Mouse (Mus musculus) liver, embryonic 16.5 days (tissue): Measurements from ENCODE around the gene Kalrn. TPM values are rescaled to one million over a fixed set of nuclear protein-coding genes. Genes with fewer than 3 reads are reported as not detected.

Experiments used
- ATAC-seq: fragments of 200-750 bp; cut with Nextera tagmentation; 2 replicates; pipeline ENCODE4 v1.8.0; 2017; ENCODE audit warnings: low read depth, mild to moderate bottlenecking, moderate number of reproducible peaks, moderate library complexity
- H3K27ac ChIP-seq: fragments of 300-500 bp; sonication (generic); 2 replicates; pipeline ENCODE4 v1.5.1; 2014; ENCODE audit warnings: mild to moderate bottlenecking, low read length
- H3K27me3 ChIP-seq: fragments of 300-500 bp; sonication (generic); 2 replicates; pipeline ENCODE4 v1.6.1; 2014; ENCODE audit warnings: low read depth, low read length, mixed read lengths; ENCODE audit not compliant: control insufficient read depth, insufficient read depth
- H3K36me3 ChIP-seq: fragments of 300-500 bp; sonication (generic); 2 replicates; pipeline ENCODE4 v1.6.1; 2014; ENCODE audit warnings: mild to moderate bottlenecking; ENCODE audit not compliant: control insufficient read depth, insufficient read depth
- H3K4me1 ChIP-seq: fragments of 300-500 bp; sonication (generic); 2 replicates; pipeline ENCODE4 v1.6.1; 2014; ENCODE audit warnings: low read depth, low read length, mixed read lengths; ENCODE audit not compliant: control insufficient read depth
- H3K4me2 ChIP-seq: fragments of 300-500 bp; sonication (generic); 2 replicates; pipeline ENCODE4 v1.6.1; 2014; ENCODE audit warnings: low read depth, low read length, mixed read lengths
- H3K4me3 ChIP-seq: fragments of 300-500 bp; sonication (generic); 2 replicates; pipeline ENCODE4 v1.5.1; 2014; ENCODE audit warnings: low read depth, mild to moderate bottlenecking, low read length
- H3K9ac ChIP-seq: fragments of 300-500 bp; sonication (generic); 2 replicates; pipeline ENCODE4 v1.6.1; 2014; ENCODE audit warnings: low read depth, low read length
- H3K9me3 ChIP-seq: fragments of 300-500 bp; sonication (generic); replicated peaks from 2 replicates; pipeline ENCODE4 v1.6.1; 2016; ENCODE audit warnings: low read length; ENCODE audit not compliant: control insufficient read depth
- WGBS: fragments of 180-500 bp; shearing (Covaris S2); extraction: QIAGEN DNeasy Blood & Tissue Kit; methylation state at CpG from one replicate; pipeline ENCODE4 v1.1.7; 2014; ENCODE audit not compliant: insufficient replicate concordance; 5-methylcytosine and 5-hydroxymethylcytosine counted together
- polyA plus RNA-seq: library from polyadenylated mRNA; unstranded; fragments of >200 nt; fragmentation: Nextera tagmentation; extraction: Ambion mirVana; gene quantifications from 2 replicates; pipeline ENCODE4 v1.2.1, GENCODE M21; 2015

Gene Kalrn
- polyA plus RNA-seq, 1 experiment from 2014 or later = 11.2 TPM

- no peaks in the 10 kb centered on the region for H3K27me3 ChIP-seq
- H3K4me2 ChIP-seq = no peak overlapping the region
- no peak overlapping the region for H3K4me3 ChIP-seq
- H3K9me3 ChIP-seq = no peaks in the 10 kb centered on the region
- 60% methylated on average over 11 of the region's 11 CpGs for WGBS
- H3K27ac ChIP-seq = no peak overlapping the region
- no peak overlapping the region for H3K9ac ChIP-seq
- no peaks in the 10 kb centered on the region; the same call in 1 of the 2 replicates for H3K4me1 ChIP-seq
- ATAC-seq = no peak
- H3K36me3 ChIP-seq = no peaks in the 10 kb centered on the region
These were observed 253.1 kb downstream of the Kalrn start for GRCm38 (mm10) chr16:34320023-34320800.

GRCm38 (mm10) chr16:34317110-34317509 lies 256.2 kb downstream of the Kalrn start:
- H3K27ac ChIP-seq = no peak overlapping the region
- H3K9me3 ChIP-seq = no peaks in the 10 kb centered on the region
- no peaks in the 10 kb centered on the region for H3K36me3 ChIP-seq
- H3K4me1 ChIP-seq = no peaks in the 10 kb centered on the region
- H3K4me2 ChIP-seq = no peak overlapping the region
- ATAC-seq = no peak
- no peaks in the 10 kb centered on the region for H3K27me3 ChIP-seq
- WGBS = 17% methylated on average over 3 of the region's 3 CpGs
- H3K9ac ChIP-seq = no peak overlapping the region
- H3K4me3 ChIP-seq = no peak overlapping the region

GRCm38 (mm10) chr16:34316253-34316652 lies 257.1 kb downstream of the Kalrn start:
- Histone ChIP-seq H3K27ac (no peak overlapping the region), H3K36me3 (no peaks in the 10 kb centered on the region), H3K9ac (no peak overlapping the region), H3K27me3 (no peaks in the 10 kb centered on the region), H3K4me2 (no peak overlapping the region), H3K4me3 (no peak overlapping the region), H3K4me1 (no peaks in the 10 kb centered on the region), H3K9me3 (no peaks in the 10 kb centered on the region)
- 69% methylated on average over 10 of the region's 10 CpGs for WGBS
- no peak for ATAC-seq

- Histone ChIP-seq H3K27me3 (no peaks in the 10 kb centered on the region), H3K27ac (no peak overlapping the region), H3K4me2 (no peak overlapping the region), H3K4me1 (no peaks in the 10 kb centered on the region), H3K9ac (no peak overlapping the region), H3K36me3 (no peaks in the 10 kb centered on the region), H3K4me3 (no peak overlapping the region), H3K9me3 (no peaks in the 10 kb centered on the region)
- 73% methylated on average over 10 of the region's 10 CpGs for WGBS
- ATAC-seq = no peak
These were observed 259.3 kb downstream of the Kalrn start for GRCm38 (mm10) chr16:34314071-34314470.

- Histone ChIP-seq H3K27ac (no peak overlapping the region), H3K4me1 (no peaks in the 10 kb centered on the region), H3K4me3 (no peak overlapping the region), H3K9me3 (no peaks in the 10 kb centered on the region), H3K36me3 (no peaks in the 10 kb centered on the region), H3K9ac (no peak overlapping the region), H3K4me2 (no peak overlapping the region), H3K27me3 (no peaks in the 10 kb centered on the region)
- WGBS = 54% methylated on average over 1 of the region's 1 CpGs
- no peak for ATAC-seq
These were observed 261.8 kb downstream of the Kalrn start for GRCm38 (mm10) chr16:34311577-34311976.

- no peak for ATAC-seq
- Histone ChIP-seq H3K4me2 (no peak overlapping the region), H3K36me3 (no peaks in the 10 kb centered on the region), H3K9me3 (no peaks in the 10 kb centered on the region), H3K9ac (no peak overlapping the region), H3K27me3 (no peaks in the 10 kb centered on the region), H3K4me1 (no peaks in the 10 kb centered on the region), H3K27ac (no peak overlapping the region), H3K4me3 (no peak overlapping the region)
- WGBS = 60% methylated on average over 8 of the region's 8 CpGs
These were observed 263.0 kb downstream of the Kalrn start for GRCm38 (mm10) chr16:34310363-34310762.

GRCm38 (mm10) chr16:34308324-34308723 lies 265.0 kb downstream of the Kalrn start:
- no peak overlapping the region for H3K9ac ChIP-seq
- H3K9me3 ChIP-seq = no peaks in the 10 kb centered on the region
- H3K27ac ChIP-seq = no peak overlapping the region
- no peak overlapping the region for H3K4me3 ChIP-seq
- 50% methylated on average over 1 of the region's 1 CpGs for WGBS
- no peak overlapping the region for H3K4me2 ChIP-seq
- H3K4me1 ChIP-seq = no peaks in the 10 kb centered on the region
- ATAC-seq = no peak
- H3K27me3 ChIP-seq = no peaks in the 10 kb centered on the region
- H3K36me3 ChIP-seq = no peaks in the 10 kb centered on the region

GRCm38 (mm10) chr16:34307458-34307857 lies 265.9 kb downstream of the Kalrn start:
- no peak for ATAC-seq
- WGBS = 66% methylated on average over 9 of the region's 9 CpGs

GRCm38 (mm10) chr16:34305586-34305985 lies 267.7 kb downstream of the Kalrn start:
- no peak overlapping the region for H3K27ac ChIP-seq
- H3K36me3 ChIP-seq = no peaks in the 10 kb centered on the region
- no peaks in the 10 kb centered on the region for H3K9me3 ChIP-seq
- H3K4me2 ChIP-seq = no peak overlapping the region
- H3K4me3 ChIP-seq = no peak overlapping the region
- ATAC-seq = no peak
- H3K4me1 ChIP-seq = no peaks in the 10 kb centered on the region
- 47% methylated on average over 4 of the region's 4 CpGs for WGBS
- H3K9ac ChIP-seq = no peak overlapping the region
- H3K27me3 ChIP-seq = no peaks in the 10 kb centered on the region

More at GRCm38 (mm10) chr16:34307458-34307857, 265.9 kb downstream of the Kalrn start:
- Histone ChIP-seq H3K4me3 (no peak overlapping the region), H3K9me3 (no peaks in the 10 kb centered on the region), H3K4me1 (no peaks in the 10 kb centered on the region), H3K36me3 (no peaks in the 10 kb centered on the region), H3K27ac (no peak overlapping the region), H3K27me3 (no peaks in the 10 kb centered on the region), H3K9ac (no peak overlapping the region), H3K4me2 (no peak overlapping the region)
